Mouse (Mus musculus) left cerebral cortex, postnatal 25 days (tissue): ENCODE measurements around the gene Jsrp1. TPM values are rescaled to one million over a fixed set of nuclear protein-coding genes. Genes with fewer than 3 reads are reported as not detected.
"Not testable (repeated sequence)": the region's sequence is repeated elsewhere in the genome, so short reads cannot be mapped to it uniquely, and the experiment has no call there.

Experiments
- DNase-seq, 2 experiments: peaks; one replicate each; pipeline ENCODE4 v3.0.0; 2022; ENCODE audit warnings: low spot score in 2 of 2, mixed read lengths in 1 of 2
- intact Hi-C: fragments of 180-260 bp; cut with DNase I; formaldehyde crosslinking; loops from one replicate; pipeline ENCODE4 v1.15.1; 2025
- total RNA-seq, 2 experiments: library from RNA; stranded (reverse); gene quantifications; 2 replicates each; pipeline ENCODE4 v1.2.3; 2021

Gene Jsrp1
- total RNA-seq, 2 experiments from 2014 or later, result 4.0 to 4.5 TPM

DNA sequence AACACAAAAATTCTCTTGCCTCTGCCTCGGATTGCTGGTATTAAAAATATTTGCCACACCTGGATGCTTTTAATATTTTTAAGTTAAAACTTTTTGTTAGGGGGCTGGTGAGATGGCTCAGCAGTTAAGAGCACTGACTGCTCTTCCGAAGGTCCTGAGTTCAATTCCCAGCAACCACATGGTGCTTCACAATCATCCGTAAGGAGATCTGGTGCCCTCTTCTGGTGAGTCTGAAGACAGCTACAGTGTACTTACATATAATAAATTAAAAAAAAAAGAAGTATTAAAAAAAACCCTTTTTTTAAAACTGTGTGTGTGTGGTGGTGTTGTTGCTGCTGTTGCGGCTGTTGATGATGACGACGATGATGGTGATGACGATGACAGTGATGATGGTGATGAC is 4.7 kb upstream of the Jsrp1 start:
- DNase-seq, intact Hi-C loops: not testable (repeated sequence)

DNA sequence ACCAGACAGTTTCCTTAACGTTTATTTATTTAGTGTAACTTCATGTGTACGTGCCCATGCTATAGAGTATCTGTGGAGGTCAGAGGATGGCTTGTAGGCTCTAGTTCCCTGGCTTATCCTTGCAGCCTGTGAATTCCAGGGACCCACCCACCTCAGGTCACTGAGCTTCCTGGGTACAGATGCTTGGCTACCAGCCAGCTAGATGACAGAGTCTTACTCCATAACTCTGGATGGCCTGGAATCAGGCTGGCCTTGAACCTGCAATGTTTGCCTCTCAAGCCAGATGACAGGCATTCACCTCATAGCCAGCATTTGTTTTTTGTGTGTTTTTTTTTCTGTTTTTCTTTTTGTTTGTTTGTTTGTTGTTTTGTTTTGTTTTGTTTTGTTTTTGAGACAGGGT is 3.9 kb upstream of the Jsrp1 start:
- no peak for DNase-seq
- intact Hi-C loops, result no loop called here

GRCm38 (mm10) chr10:80816303-80816702 is 3.0 kb upstream of the Jsrp1 start:
- DNase-seq, intact Hi-C loops: not testable (repeated sequence)

DNA sequence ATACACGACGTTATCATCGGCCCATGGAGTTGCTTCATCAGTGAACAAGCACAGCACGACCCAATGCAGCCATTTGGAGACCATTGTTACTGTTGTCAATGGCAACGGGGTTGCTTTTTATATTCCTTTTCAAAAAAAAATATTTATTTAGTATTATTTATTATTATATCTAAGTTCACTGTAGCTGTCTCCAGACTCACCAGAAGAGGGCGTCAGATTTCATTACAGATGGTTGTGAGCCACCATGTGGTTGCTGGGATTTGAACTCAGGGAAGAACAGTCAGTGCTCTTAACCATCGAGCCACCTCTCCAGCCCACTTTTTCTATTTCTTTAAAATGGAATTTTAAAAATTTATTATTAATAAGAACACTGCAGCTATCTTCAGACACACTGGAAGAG is 1.5 kb upstream of the Jsrp1 start:
- no peak for DNase-seq
- intact Hi-C loops, result no loop called here

DNA sequence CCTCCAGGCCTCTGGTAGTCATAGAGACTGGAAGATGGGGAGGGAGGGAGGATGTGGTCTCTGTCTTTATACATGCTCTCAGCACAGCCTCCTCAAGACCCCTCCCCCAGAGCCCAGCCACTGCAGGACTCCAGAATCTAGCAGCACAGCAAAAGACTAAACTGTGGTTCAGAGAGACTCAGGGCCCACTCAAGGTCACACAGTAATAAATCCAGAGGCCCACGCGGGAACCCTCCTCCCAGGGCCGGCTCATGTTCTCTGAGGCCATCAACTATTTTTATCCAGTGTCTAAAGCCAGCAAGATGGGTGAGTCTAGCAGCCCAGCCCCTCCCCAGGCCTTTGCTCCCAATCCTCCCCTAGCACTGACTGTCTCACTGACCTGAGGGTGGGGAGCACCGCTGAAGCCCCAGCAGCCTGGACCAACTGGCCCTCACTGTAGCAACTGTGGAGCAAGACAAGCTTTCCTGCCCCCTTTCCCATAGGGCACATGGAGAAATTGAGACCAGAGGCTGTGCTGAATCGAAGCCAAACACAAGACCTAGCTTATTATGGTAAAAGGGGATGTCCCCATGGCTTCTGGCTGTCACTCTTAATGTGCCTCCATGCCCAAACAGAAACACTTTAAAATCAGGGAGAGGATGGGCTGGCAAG is 782 bp downstream of the Jsrp1 start:
- intact Hi-C loops, result no loop called here
- no peak for DNase-seq

DNA sequence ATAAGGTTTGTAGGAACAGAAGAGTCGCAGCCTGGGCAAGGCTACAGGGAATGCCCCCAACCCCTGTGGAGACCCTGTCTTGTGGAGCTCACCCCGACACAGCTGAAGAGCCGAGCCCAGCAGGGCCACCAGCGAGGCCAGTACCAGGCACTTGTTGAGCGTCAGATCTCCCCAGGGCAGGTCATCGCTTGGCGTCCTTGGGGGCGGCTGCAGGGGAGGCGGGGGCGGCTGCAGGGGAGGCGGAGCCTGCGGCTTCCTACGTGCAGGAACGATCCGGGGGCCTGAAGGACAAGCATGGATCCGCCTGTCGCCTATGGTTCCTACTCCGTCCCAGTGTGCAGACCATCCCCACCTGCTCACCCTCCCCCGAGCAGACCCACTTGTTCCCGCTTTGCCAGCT is 3.2 kb downstream of the Jsrp1 start:
- intact Hi-C loops, result no loop called here

GRCm38 (mm10) chr10:80808985-80809632 is 4.2 kb downstream of the Jsrp1 start:
- intact Hi-C loops, result no loop called here
- peak in 1 of 2 experiments; percentile 66 for DNase-seq

More for the DNA sequence above, 3.2 kb downstream of the Jsrp1 start:
- DNase-seq, result no peak

DNA sequence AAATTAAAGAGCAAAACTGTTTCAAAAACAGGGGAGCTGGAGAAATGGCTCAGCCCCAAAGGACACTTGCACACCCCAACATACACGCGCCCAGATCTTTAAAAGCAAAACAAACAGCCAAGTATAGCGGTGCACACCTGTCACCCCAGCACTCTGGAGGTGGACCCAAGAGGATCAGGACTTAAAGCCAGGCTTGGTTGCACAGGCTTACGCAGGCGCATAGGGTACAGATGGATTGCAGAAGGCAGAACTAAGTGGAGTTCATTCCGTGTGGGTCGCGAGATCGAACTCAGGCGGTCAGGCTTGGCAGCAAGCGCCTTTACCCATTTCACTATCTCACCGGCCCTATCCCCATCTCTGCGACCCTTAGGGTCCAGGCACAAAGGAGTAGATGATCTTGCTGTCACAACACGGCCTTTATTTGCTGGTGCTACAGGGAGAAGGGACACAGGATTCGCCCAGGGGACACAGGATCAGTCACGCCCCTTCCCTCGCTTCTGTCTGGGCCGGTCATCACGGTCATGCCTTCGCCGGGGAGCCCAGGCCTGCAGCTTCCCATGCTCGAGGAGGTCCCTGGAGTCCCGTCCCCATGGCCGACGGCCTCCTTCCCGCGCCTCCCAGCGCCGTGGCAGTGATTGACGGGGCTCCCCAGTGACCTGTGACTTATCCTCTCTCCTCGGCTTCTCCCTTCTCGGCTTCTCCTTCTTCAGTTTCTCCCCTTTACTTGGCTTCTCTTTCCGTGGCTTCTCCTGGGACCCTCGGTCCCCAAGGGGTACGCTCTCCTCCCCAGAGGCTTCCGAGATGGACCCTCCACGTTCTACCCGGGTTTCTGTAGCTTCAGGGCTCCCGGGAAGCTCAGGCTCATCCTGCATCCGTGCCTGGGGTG is 5.0 kb downstream of the Jsrp1 start:
- no peak for DNase-seq
- intact Hi-C loops, result no loop called here

- DNase-seq, result peak; percentile 90 to 95
- intact Hi-C loops, result no loop called here
Measured at GRCm38 (mm10) chr10:80807057-80807627, 6.2 kb downstream of the Jsrp1 start.

DNA sequence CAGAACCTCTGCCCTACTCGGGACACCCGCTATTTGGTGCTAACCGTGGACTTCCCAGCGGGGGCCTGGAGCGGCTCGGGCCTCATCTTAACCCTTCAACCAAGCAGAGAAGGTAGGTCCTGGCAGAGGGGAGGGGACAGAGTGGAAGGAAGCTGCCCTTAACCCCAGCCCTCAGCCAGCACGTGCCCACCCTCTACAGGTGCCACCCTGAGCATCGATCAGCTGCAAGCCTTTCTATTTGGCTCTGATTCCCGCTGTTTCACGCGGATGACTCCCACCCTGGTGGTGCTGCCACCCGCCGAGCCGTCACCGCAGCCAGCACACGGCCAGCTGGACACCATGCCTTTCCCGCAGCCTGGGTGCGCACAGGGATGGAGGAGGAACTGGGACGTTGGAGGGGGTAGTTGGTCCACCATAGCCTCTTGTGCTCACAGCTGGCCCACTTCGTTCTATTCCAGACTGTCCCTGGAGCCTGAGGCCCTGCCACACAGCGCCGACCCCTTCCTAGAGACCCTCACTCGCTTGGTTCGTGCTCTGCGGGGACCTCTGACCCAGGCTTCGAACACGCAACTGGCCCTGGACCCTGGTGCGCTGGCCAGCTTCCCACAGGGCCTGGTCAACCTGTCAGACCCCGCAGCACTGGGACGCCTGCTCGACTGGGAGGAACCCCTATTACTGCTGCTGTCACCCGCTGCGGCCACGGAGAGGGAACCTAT is 6.8 kb downstream of the Jsrp1 start:
- DNase-seq, result no peak
- intact Hi-C loops, result no loop called here

DNA sequence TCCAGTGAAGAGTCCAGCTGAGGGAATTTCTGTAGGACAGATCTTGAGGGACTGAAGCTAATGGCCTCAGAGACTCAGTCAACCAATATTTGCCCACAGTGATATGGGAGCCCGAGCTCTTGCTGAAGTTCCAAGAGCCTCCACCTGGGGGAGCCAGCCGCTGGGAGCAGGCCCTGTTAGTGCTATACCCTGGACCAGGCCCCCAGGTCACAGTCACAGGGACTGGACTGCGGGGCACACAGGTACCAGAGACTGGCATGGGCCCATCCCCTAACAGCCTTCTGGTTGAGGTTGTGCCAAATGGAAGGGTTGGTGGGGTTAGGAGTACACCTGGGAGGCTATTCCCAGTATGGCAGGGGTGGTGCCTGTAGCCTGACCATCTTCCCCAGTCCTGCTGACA is 7.4 kb downstream of the Jsrp1 start:
- DNase-seq, result peak; percentile 67 to 70
- intact Hi-C loops, result no loop called here

DNA sequence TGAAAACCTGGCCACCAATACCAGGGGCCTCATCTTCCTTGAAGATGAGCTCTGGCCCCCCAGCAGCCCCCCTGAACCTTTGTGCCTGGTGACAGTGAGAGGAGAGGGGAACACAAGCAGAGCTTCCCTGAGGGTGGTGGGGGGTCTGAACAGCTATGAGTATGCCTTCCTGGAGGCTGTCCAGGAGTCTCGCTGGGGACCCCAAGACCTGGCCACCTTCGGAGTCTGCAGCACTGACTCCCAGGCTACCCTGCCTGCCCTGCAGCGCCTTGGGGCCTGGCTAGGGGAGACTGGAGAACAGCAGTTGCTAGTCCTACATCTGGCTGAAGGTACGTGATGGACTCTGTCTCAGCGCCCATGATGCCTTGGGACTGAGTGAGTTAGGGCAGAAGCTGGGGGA is 8.0 kb downstream of the Jsrp1 start:
- intact Hi-C loops, result no loop called here
- no peak for DNase-seq

GRCm38 (mm10) chr10:80804916-80805315 is 8.4 kb downstream of the Jsrp1 start, which contains the start of gene Amh:
Amh (plus strand) TSS chr10:80805243.
- intact Hi-C loops, result no loop called here
- DNase-seq, result no peak

DNA sequence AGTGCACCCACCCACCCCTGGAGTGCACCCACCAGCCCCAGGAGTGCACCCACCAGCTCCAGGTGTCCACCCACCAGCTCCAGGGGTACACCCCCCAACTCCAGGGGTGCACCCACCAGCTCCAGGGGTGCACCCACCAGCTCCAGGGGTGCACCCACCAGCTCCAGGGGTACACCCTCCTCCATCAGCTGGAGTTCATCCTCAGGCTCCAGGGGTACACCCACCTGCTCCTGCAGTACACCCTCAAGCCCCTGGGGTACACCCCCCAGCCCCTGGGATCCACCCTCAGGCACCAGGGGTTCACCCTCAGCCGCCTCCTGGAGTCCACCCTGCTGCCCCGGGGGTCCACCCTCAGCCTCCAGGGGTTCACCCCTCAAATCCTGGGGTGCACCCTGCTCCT is 9.0 kb downstream of the Jsrp1 start:
- intact Hi-C loops, result no loop called here
- no peak for DNase-seq

DNA sequence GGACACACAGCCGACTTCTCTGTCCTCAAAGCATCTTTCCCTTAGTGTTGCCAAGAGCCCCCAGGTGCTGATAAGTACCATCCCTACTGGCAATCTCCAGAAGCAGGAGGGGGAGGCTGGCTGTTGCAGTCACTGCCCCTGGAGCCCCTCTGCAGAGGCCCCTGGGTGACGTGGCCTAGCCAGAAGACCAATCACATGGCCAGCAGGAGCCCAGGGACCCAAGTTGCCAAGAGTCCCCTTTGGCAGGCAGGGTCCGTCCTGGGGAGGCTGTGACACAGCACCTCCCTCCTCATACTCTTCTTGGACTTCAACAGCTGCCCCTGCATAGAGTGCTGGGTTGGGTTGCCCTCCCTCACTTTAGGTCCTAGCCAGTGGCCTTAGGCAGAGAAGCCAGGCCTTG is 10.3 kb downstream of the Jsrp1 start:
- DNase-seq, result no peak
- intact Hi-C loops, result no loop called here

- intact Hi-C loops, result no loop called here
- DNase-seq, result no peak
Measured at GRCm38 (mm10) chr10:80802204-80802912, 10.9 kb downstream of the Jsrp1 start.

DNA sequence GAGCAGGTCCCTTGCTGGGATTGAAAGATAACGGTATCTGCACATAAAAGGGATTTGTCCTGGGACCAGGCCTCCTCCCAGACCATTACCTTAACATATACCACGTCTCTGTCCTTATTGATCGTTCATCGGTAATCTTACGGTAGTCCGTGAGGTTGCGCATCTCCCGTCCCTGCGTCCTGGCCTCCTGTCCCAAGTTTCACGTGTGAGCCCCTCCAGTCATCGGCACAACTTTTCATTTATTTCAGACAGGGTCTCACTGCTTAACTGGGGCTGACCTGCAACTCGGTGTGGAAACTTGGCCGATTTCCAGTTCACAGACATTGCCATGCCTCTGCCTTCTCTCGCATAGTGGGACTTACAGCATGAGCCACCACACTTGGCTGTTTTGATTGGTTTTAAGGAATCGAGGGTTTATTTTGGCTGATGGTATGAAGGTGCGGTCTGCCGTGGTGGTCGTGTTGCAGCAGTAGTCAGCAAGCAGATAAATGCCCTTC is 14.2 kb downstream of the Jsrp1 start:
- intact Hi-C loops, result loop anchor here (2.0 kb wide), 1 partner anchor 44 kb away; the partner anchor contains the start of gene Dot1l
- no peak for DNase-seq

DNA sequence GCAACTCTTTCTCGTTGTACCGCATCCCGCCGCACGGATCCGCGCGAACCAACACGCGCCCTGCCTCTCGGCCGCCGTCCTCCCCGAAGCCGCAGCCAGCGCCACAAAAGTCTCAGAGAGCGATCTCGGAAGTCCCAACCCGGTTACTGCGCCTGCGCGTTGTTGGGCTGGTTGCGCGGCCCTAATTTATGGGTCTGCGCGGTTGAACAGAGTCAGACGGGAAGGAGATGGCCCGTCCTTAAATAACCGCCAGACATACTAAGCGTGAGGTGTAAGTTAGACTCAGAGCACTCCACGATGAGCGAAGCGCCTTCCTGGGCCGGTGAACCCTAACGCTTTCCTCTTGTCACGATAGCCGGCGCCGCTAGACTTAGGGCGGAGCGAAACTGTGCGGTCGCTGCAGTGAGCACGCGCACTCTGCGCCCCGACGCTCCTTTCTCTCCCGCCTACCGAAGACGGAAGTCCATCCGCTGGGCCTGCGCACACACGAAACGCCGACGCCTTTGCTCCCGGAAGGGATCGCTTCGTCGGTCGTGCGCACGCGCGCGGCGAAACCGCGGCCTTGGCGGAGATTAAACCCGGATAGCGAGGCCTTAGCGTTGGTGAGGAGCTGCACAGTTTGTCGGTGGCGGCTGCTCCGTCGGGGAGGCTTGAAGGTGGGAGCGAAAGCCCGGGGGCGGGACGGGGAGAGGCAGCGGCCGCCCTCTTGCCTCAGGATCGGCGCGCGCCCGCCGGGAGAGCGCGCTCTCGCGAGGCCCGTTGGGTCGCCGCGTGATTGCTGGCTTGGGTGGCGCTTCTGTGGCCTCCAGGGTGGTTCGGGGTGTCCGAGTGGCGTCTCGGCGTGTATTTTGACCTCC is 14.9 kb downstream of the Jsrp1 start, which contains the start of the genes Sf3a2 and Plekhj1:
Sf3a2 (plus strand) TSS at position 49 of the 857 bp plus-strand sequence.
Plekhj1 (minus strand) TSS at position 477 of the 857 bp plus-strand sequence.
- peak; percentile 97 to 98 for DNase-seq
- intact Hi-C loops, result loop anchor here (2.0 kb wide), 1 partner anchor 44 kb away; the partner anchor contains the start of gene Dot1l
